Mouse (Mus musculus) kidney, adult 11 months (tissue): Measurements from ENCODE around the gene Cabin1.

Experiments used
- DNase-seq: peaks from one replicate; pipeline ENCODE4 v3.0.0; 2022

Cabin1 gene

GRCm38 (mm10) chr10:75697693-75698092, 66.4 kb downstream of the Cabin1 start:
- no peak for DNase-seq

- no peak for DNase-seq
These were observed 67.4 kb downstream of the Cabin1 start for GRCm38 (mm10) chr10:75696597-75697355.

- no peak for DNase-seq
These were observed 68.6 kb downstream of the Cabin1 start for GRCm38 (mm10) chr10:75695521-75695920.

GRCm38 (mm10) chr10:75695078-75695477, 69.1 kb downstream of the Cabin1 start:
- DNase-seq, result no peak

- no peak for DNase-seq
These were observed 69.6 kb downstream of the Cabin1 start for GRCm38 (mm10) chr10:75694567-75694966.

- no peak for DNase-seq
These were observed 70.5 kb downstream of the Cabin1 start for GRCm38 (mm10) chr10:75693451-75694233.

GRCm38 (mm10) chr10:75688598-75688997, 75.5 kb downstream of the Cabin1 start:
- no peak for DNase-seq

GRCm38 (mm10) chr10:75686724-75687123, 77.4 kb downstream of the Cabin1 start:
- DNase-seq, result no peak

- DNase-seq, result no peak
These were observed 79.8 kb downstream of the Cabin1 start for GRCm38 (mm10) chr10:75684035-75685004.

GRCm38 (mm10) chr10:75680574-75681001, 83.6 kb downstream of the Cabin1 start:
- DNase-seq, result no peak

- DNase-seq, result no peak
These were observed 84.9 kb downstream of the Cabin1 start for GRCm38 (mm10) chr10:75679204-75679603.

GRCm38 (mm10) chr10:75677989-75678388, 86.2 kb downstream of the Cabin1 start:
- DNase-seq, result peak; percentile 62

- DNase-seq, result no peak
These were observed 86.6 kb downstream of the Cabin1 start for GRCm38 (mm10) chr10:75677571-75677970.

- DNase-seq, result no peak
These were observed 87.1 kb downstream of the Cabin1 start for GRCm38 (mm10) chr10:75676819-75677565.

- no peak for DNase-seq
These were observed 87.9 kb downstream of the Cabin1 start for GRCm38 (mm10) chr10:75676286-75676685.

- DNase-seq, result no peak
These were observed 88.5 kb downstream of the Cabin1 start for GRCm38 (mm10) chr10:75675594-75675993.

- DNase-seq, result no peak
These were observed 94.2 kb downstream of the Cabin1 start for GRCm38 (mm10) chr10:75669936-75670335.

- DNase-seq, result peak; percentile 48
These were observed 96.2 kb downstream of the Cabin1 start for GRCm38 (mm10) chr10:75667911-75668270.

- DNase-seq, result peak; percentile 28
These were observed 96.8 kb downstream of the Cabin1 start for GRCm38 (mm10) chr10:75667115-75667910.

- no peak for DNase-seq
These were observed 97.6 kb downstream of the Cabin1 start for GRCm38 (mm10) chr10:75666451-75667030.
